Comparison of ENCODE assay signal across 20 mouse cellular contexts in the genomic region with DNA sequence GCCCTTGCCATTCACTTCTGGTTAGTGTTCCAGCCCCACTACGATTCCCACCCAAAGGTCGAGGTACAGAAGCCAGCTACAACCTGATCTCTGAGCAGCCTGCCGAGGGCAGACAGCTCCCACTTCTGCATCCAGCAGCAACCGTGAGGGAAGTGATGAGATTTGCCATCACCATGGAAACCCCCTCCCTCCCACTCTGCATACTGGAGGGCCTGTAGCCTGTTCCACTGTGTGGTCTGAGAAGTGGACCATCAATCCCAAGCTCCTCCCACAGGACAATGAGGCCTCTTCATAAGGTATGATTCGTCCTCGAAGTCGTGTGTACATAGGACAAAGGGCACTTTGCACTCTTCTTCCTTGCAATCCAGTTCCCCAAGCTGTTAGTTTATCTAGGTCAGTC. TPM values are rescaled to one million over a fixed set of nuclear protein-coding genes. Genes with fewer than 3 reads are reported as not detected.
DNase-seq lines count a peak whose midpoint lies in the region; ATAC-seq and TF ChIP-seq lines count a peak whose summit lies in the region.
"Had no signal": no experiment of that assay in that cellular context is flagged by ENCODE, and none has a peak within 500 bp of the region (broad histone marks: within the 10 kb centered on the region; RNA-seq: fewer than 3 reads in every experiment).

No protein-coding gene starts in this region.

- no peaks in the 10 kb centered on the region for H3K9me3 ChIP-seq in forebrain, postnatal 0 days (ENCODE audit: low read length)
- no peaks in the 10 kb centered on the region for H3K9me3 ChIP-seq in forebrain, embryonic 16.5 days (ENCODE audit: control insufficient read depth, low read length)
- no peaks in the 10 kb centered on the region for H3K9me3 ChIP-seq in neural tube, embryonic 11.5 days (ENCODE audit: control insufficient read depth, low read length)
- no peaks in the 10 kb centered on the region for H3K9me3 ChIP-seq in neural tube, embryonic 15.5 days (replicated peaks)
- H3K9me3 ChIP-seq in midbrain, embryonic 10.5 days (replicated peaks): no peaks in the 10 kb centered on the region
- H3K9me3 ChIP-seq: embryonic facial prominence, embryonic 13.5 days; forebrain, embryonic 10.5 days; limb, embryonic 12.5 days had no signal

- H3K4me3 ChIP-seq in forebrain, postnatal 0 days (ENCODE audit: low read depth, low read length): no peak overlapping the region
- no peak overlapping the region for H3K4me3 ChIP-seq in forebrain, embryonic 16.5 days (replicated peaks; ENCODE audit: low read length)
- H3K4me3 ChIP-seq in neural tube, embryonic 11.5 days (ENCODE audit: low read depth, low read length): no peak overlapping the region
- no peak overlapping the region for H3K4me3 ChIP-seq in neural tube, embryonic 15.5 days (replicated peaks)
- no peak overlapping the region for H3K4me3 ChIP-seq in midbrain, embryonic 10.5 days
- H3K4me3 ChIP-seq: embryonic facial prominence, embryonic 13.5 days; forebrain, embryonic 10.5 days; gastrocnemius, adult 2 months; limb, embryonic 12.5 days; myocyte had no signal

- 53% methylated on average over 7 of the region's 7 CpGs for WGBS in forebrain, postnatal 0 days
- 54% methylated on average over 7 of the region's 7 CpGs for WGBS in forebrain, embryonic 16.5 days
- 51% methylated on average over 7 of the region's 7 CpGs for WGBS in neural tube, embryonic 11.5 days
- 38% methylated on average over 7 of the region's 7 CpGs for WGBS in neural tube, embryonic 15.5 days
- WGBS in midbrain, embryonic 10.5 days: 50% methylated on average over 7 of the region's 7 CpGs

- TF ChIP-seq CTCF in forebrain, postnatal 0 days (IDR thresholded peaks at IDR 0.05; ENCODE audit: low read depth): no peak

- H3K27me3 ChIP-seq in forebrain, postnatal 0 days (ENCODE audit: insufficient read depth, low read length): no peaks in the 10 kb centered on the region
- no peaks in the 10 kb centered on the region for H3K27me3 ChIP-seq in forebrain, embryonic 16.5 days (replicated peaks; ENCODE audit: control insufficient read depth, insufficient read depth, low read length)
- H3K27me3 ChIP-seq in neural tube, embryonic 11.5 days (ENCODE audit: control insufficient read depth, insufficient read depth, low read length): no peaks in the 10 kb centered on the region
- no peaks in the 10 kb centered on the region for H3K27me3 ChIP-seq in neural tube, embryonic 15.5 days (replicated peaks)
- no peaks in the 10 kb centered on the region for H3K27me3 ChIP-seq in midbrain, embryonic 10.5 days (ENCODE audit: low read depth, poor library complexity, severe bottlenecking)
- H3K27me3 ChIP-seq: embryonic facial prominence, embryonic 13.5 days; limb, embryonic 12.5 days had no signal

- no peak overlapping the region for H3K4me2 ChIP-seq in forebrain, postnatal 0 days (ENCODE audit: low read depth)
- H3K4me2 ChIP-seq in forebrain, embryonic 16.5 days (ENCODE audit: low read length): no peak overlapping the region
- no peak overlapping the region for H3K4me2 ChIP-seq in neural tube, embryonic 11.5 days (ENCODE audit: low read depth)
- H3K4me2 ChIP-seq in neural tube, embryonic 15.5 days: no peak overlapping the region
- H3K4me2 ChIP-seq: embryonic facial prominence, embryonic 13.5 days; limb, embryonic 12.5 days had no signal

- H3K4me1 ChIP-seq in forebrain, postnatal 0 days (ENCODE audit: insufficient read depth): no peaks in the 10 kb centered on the region
- H3K4me1 ChIP-seq in forebrain, embryonic 16.5 days (replicated peaks; ENCODE audit: control insufficient read depth, insufficient read depth, low read length): no peaks in the 10 kb centered on the region
- H3K4me1 ChIP-seq in neural tube, embryonic 11.5 days (ENCODE audit: control insufficient read depth, insufficient read depth, low read length): no peaks in the 10 kb centered on the region
- no peaks in the 10 kb centered on the region for H3K4me1 ChIP-seq in neural tube, embryonic 15.5 days
- H3K4me1 ChIP-seq in midbrain, embryonic 10.5 days: peaks cover 36% of the 10 kb centered on the region
- H3K4me1 ChIP-seq: embryonic facial prominence, embryonic 13.5 days; limb, embryonic 12.5 days had no signal

- no peak for DNase-seq in forebrain, postnatal 0 days
- no peak for DNase-seq in neural tube, embryonic 11.5 days (ENCODE audit: low spot score)
- peak; percentile 49 for DNase-seq in midbrain, embryonic 10.5 days (ENCODE audit: low spot score)
- DNase-seq in yolk sac, embryonic 10.5 days (ENCODE audit: low spot score): peak; percentile 54
- no peak for DNase-seq in ovary, postnatal 10 days (ENCODE audit: low spot score)
- DNase-seq: cerebellum, adult 9-11 months; gastrocnemius, adult 2 months; heart, postnatal 10 days; kidney, postnatal 14 days; liver, postnatal 0 days; spleen, adult 18-20 months; thymus, postnatal 25 days had no signal

- no peak overlapping the region for H3K27ac ChIP-seq in forebrain, postnatal 0 days (ENCODE audit: low read depth, low read length)
- no peak overlapping the region for H3K27ac ChIP-seq in forebrain, embryonic 16.5 days (ENCODE audit: low read length)
- H3K27ac ChIP-seq in neural tube, embryonic 11.5 days (ENCODE audit: low read depth, low read length): no peak overlapping the region
- no peak overlapping the region for H3K27ac ChIP-seq in neural tube, embryonic 15.5 days (replicated peaks)
- H3K27ac ChIP-seq in midbrain, embryonic 10.5 days (replicated peaks): no peak overlapping the region; the same call in 1 of the 2 replicates
- H3K27ac ChIP-seq: embryonic facial prominence, embryonic 13.5 days; forebrain, embryonic 10.5 days; gastrocnemius, adult 2 months; limb, embryonic 12.5 days; macrophage had no signal

- ATAC-seq in forebrain, postnatal 0 days: peak; percentile 29; the same call in 1 of the 2 replicates
- no peak for ATAC-seq in forebrain, embryonic 16.5 days
- ATAC-seq in neural tube, embryonic 11.5 days (ENCODE audit: insufficient read depth, low FRiP score, low TSS enrichment): peak; percentile 25
- no peak for ATAC-seq in neural tube, embryonic 15.5 days (ENCODE audit: low FRiP score)
- ATAC-seq in granulocyte monocyte progenitor cell, adult 5-6 weeks (replicated peaks; ENCODE audit: poor library complexity, severe bottlenecking): no peak
- ATAC-seq: liver, postnatal 0 days had no signal

- no peaks in the 10 kb centered on the region for H3K36me3 ChIP-seq in forebrain, postnatal 0 days (ENCODE audit: insufficient read depth)
- no peaks in the 10 kb centered on the region for H3K36me3 ChIP-seq in forebrain, embryonic 16.5 days (ENCODE audit: control insufficient read depth, insufficient read depth)
- no peaks in the 10 kb centered on the region for H3K36me3 ChIP-seq in neural tube, embryonic 11.5 days (ENCODE audit: control insufficient read depth, insufficient read depth, low read length)
- H3K36me3 ChIP-seq in neural tube, embryonic 15.5 days: no peaks in the 10 kb centered on the region
- H3K36me3 ChIP-seq in midbrain, embryonic 10.5 days: peaks cover 7% of the 10 kb centered on the region; the same call in 1 of the 2 replicates
- H3K36me3 ChIP-seq: forebrain, embryonic 10.5 days had no signal

- no peak overlapping the region for H3K9ac ChIP-seq in forebrain, postnatal 0 days
- no peak overlapping the region for H3K9ac ChIP-seq in forebrain, embryonic 16.5 days (replicated peaks; ENCODE audit: low read depth, low read length)
- H3K9ac ChIP-seq in neural tube, embryonic 11.5 days (ENCODE audit: low read length): no peak overlapping the region
- H3K9ac ChIP-seq in neural tube, embryonic 15.5 days (replicated peaks): no peak overlapping the region
- H3K9ac ChIP-seq: embryonic facial prominence, embryonic 13.5 days; limb, embryonic 12.5 days; liver, postnatal 0 days had no signal

RNA-seq across cellular contexts. Expression of a gene that starts 8.8 kb away (rescaled TPM):
- 21.3 and 50.8 TPM in 2 replicates for total RNA-seq in forebrain, postnatal 0 days (2014; rRNA removed)
- polyA plus RNA-seq in forebrain, postnatal 0 days (2015; fragmentation: Nextera tagmentation; extraction: Ambion mirVana): 48.7 and 52.1 TPM in 2 replicates
- polyA plus RNA-seq in forebrain, embryonic 16.5 days (2015; fragmentation: Nextera tagmentation; extraction: Ambion mirVana): 27.0 and 32.7 TPM in 2 replicates
- 62.8 and 71.2 TPM in 2 replicates for polyA plus RNA-seq in neural tube, embryonic 11.5 days (2014; fragmentation: Nextera tagmentation; extraction: Ambion mirVana)
- polyA plus RNA-seq in neural tube, embryonic 15.5 days (2015; fragmentation: Nextera tagmentation; extraction: Ambion mirVana): 44.3 and 52.7 TPM in 2 replicates
- polyA plus RNA-seq in midbrain, embryonic 10.5 days (2016; fragmentation: Nextera tagmentation; extraction: Ambion mirVana): 94.6 and 109 TPM in 2 replicates
- 57.8 and 90.6 TPM in 2 replicates for total RNA-seq in granulocyte monocyte progenitor cell, adult 5-6 weeks (2014; fragmentation: Nextera tagmentation)
- 58.6 and 63.3 TPM in 2 replicates for total RNA-seq in granulocyte monocyte progenitor cell, adult 5-6 weeks (2017)

RNA-seq across cellular contexts. Expression of a gene that starts 16.3 kb away (rescaled TPM):
- 29.5 and 35.7 TPM in 2 replicates for total RNA-seq in forebrain, postnatal 0 days (2014; rRNA removed)
- 56.0 and 59.1 TPM in 2 replicates for polyA plus RNA-seq in forebrain, postnatal 0 days (2015; fragmentation: Nextera tagmentation; extraction: Ambion mirVana)
- 76.9 and 87.8 TPM in 2 replicates for polyA plus RNA-seq in forebrain, embryonic 16.5 days (2015; fragmentation: Nextera tagmentation; extraction: Ambion mirVana)
- polyA plus RNA-seq in neural tube, embryonic 11.5 days (2014; fragmentation: Nextera tagmentation; extraction: Ambion mirVana): 63.8 and 65.3 TPM in 2 replicates
- polyA plus RNA-seq in neural tube, embryonic 15.5 days (2015; fragmentation: Nextera tagmentation; extraction: Ambion mirVana): 56.5 and 58.9 TPM in 2 replicates
- polyA plus RNA-seq in midbrain, embryonic 10.5 days (2016; fragmentation: Nextera tagmentation; extraction: Ambion mirVana): 59.2 and 59.5 TPM in 2 replicates
- total RNA-seq in granulocyte monocyte progenitor cell, adult 5-6 weeks (2014; fragmentation: Nextera tagmentation): 24.6 and 26.3 TPM in 2 replicates
- 82.8 and 112 TPM in 2 replicates for total RNA-seq in granulocyte monocyte progenitor cell, adult 5-6 weeks (2017)

RNA-seq across cellular contexts. Expression of a gene that starts 56.9 kb away (rescaled TPM):
- total RNA-seq in forebrain, postnatal 0 days (2014; rRNA removed): 15.5 and 16.8 TPM in 2 replicates
- polyA plus RNA-seq in forebrain, postnatal 0 days (2015; fragmentation: Nextera tagmentation; extraction: Ambion mirVana): 17.6 and 18.7 TPM in 2 replicates
- polyA plus RNA-seq in forebrain, embryonic 16.5 days (2015; fragmentation: Nextera tagmentation; extraction: Ambion mirVana): 5.9 and 6.5 TPM in 2 replicates
- polyA plus RNA-seq in neural tube, embryonic 11.5 days (2014; fragmentation: Nextera tagmentation; extraction: Ambion mirVana): 1.5 and 1.9 TPM in 2 replicates
- polyA plus RNA-seq in neural tube, embryonic 15.5 days (2015; fragmentation: Nextera tagmentation; extraction: Ambion mirVana): 11.5 and 12.6 TPM in 2 replicates
- 1.4 and 2.2 TPM in 2 replicates for polyA plus RNA-seq in midbrain, embryonic 10.5 days (2016; fragmentation: Nextera tagmentation; extraction: Ambion mirVana)
- not detected in 2 replicates for total RNA-seq in granulocyte monocyte progenitor cell, adult 5-6 weeks (2014; fragmentation: Nextera tagmentation)
- not detected in 2 replicates for total RNA-seq in granulocyte monocyte progenitor cell, adult 5-6 weeks (2017)
- polyA plus RNA-seq: macrophage, myocyte had no signal

Comparison
In these comparisons a context has a peak if more than half of its experiments do, and no peak if none do; other contexts are left out.
1. ATAC-seq: peak in forebrain, postnatal 0 days (single experiment) and neural tube, embryonic 11.5 days (single experiment); none in forebrain, embryonic 16.5 days (single experiment), neural tube, embryonic 15.5 days (single experiment) and granulocyte monocyte progenitor cell, adult 5-6 weeks (single experiment).
2. DNase-seq: peak in midbrain, embryonic 10.5 days (single experiment) and yolk sac, embryonic 10.5 days (single experiment); none in forebrain, postnatal 0 days (single experiment), neural tube, embryonic 11.5 days (single experiment) and ovary, postnatal 10 days (single experiment).